Mouse (Mus musculus): Measurements from ENCODE around the gene Chrng.
A peak's percentile ranks its signal among the peaks of the same experiment; 100 is the strongest.

Chrng gene

DNA sequence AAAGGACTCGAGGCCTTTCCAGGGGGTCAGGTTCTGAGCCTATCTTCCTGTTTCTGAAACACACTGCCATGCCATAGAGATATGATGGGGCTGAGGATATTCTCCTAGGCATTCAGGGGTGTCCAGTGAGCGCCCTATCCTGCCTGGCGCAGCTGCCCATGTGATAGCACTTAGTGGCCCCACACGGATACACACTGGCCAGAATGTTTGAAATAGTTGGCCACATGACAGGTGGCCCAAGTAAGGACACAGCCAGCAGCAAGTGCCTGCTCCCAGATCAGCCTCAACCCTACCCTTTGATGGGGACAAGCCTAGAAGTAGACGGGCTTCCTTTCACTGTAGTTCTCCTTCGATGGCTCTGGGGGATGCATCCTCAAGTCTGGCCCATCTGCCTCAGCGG lies at the start of gene Chrng:
Chrng (plus strand) TSS at position 193 of the 400 bp plus-strand sequence.
- no peak for DNase-seq

DNA sequence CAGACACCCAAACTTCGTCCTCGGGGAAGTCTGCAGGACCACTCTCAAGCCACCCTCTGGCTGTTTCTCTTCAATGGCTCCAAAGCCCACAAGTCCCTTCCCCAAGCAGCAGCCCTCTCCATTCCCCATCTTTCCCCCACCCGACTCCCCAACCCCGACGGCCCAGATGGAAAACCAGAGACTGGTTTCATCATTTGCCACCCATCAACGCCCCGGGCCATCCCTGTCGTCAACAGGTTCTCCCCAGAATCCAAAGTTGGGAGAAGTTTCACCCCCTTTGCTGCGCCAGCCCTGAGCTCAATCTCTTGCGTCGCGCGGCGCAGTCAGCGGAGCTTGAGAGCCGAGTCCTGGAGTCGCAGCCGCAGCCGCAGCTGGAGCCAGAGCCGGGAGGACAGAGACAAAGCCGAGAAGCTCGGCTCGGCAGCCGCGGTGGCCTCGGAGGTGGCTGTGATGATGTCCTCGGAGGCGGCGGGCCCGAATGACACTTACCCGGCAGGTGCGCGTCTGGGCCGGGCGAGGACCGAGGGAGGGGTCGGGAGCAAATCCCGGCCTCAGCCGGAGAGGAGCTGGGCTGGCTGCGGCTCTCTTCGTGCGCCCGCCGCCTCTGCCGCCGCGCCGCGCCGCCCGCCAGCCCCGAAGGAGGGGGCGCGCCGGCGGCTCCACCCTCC lies 48.8 kb upstream of the Chrng start:
- no peak for DNase-seq

- no peak for DNase-seq
These were observed 48.3 kb upstream of the Chrng start, which contains the start of gene Ecel1 for GRCm38 (mm10) chr1:87156199-87156587. Gene Ecel1, minus strand, starts transcription at chr1:87156521.

DNA sequence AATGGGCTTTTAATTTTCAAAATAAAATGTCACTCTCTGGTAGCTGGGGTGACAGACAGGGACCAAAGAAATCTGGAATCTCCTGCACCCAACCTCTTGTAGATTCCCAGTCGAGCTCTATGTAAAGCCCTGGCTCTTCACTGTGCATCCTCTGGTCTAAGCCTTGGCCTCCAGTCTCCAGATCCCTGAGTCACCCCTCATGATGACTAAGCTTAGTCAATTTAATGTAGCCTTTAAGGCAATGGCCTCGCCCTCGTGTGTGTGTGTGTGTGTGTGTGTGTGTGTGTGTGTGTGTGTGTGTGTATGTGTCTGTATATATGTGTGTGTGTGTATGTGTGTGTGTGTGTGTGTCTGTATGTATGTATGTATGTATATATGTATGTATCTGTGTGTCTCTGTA lies 45.1 kb upstream of the Chrng start:
- DNase-seq: no peak

- DNase-seq: no peak
These were observed 40.2 kb upstream of the Chrng start for GRCm38 (mm10) chr1:87164164-87164795.

DNA sequence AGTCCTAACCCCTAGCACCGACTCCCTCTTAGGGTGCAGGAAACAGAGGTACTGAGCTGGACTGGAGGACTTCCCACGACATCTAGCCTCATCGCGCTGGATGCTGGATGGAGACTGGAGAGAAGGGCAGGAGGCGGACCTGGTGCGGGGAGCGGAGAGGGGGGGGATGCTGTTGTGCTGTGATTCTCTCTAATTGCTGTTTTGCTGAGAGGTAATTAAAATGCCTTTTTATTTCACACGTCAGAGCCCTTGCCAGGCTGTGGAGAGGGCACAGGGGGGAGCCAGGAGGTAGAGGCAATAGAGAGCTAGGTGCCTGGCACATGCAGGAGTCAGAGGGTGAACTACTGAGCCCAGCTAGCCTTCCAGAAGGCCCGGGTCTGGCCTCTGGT lies 39.7 kb upstream of the Chrng start:
- no peak for DNase-seq

- DNase-seq: no peak
These were observed 34.0 kb upstream of the Chrng start for GRCm38 (mm10) chr1:87170458-87170857.

DNA sequence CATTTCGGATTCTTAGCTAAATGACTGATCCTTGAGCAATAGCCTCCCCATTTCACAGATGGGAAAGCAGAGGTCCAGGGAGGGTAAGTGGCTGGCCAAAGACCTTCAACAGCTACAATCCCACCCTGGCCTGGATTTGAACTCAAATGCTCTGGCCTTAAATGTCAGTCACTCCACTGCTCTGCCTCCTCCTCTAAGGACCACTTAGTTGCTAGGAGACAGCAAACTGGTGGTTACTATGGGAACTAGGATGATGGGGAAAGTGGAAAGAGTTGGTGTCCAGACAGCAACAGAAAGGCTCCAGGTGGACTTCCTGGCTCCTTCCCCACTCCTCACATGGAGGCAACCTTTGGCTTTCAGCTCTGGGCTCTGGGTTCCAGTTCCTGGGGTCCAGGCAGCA lies 33.1 kb upstream of the Chrng start:
- no peak for DNase-seq

GRCm38 (mm10) chr1:87172316-87172715 lies 32.1 kb upstream of the Chrng start:
- no peak for DNase-seq

DNA sequence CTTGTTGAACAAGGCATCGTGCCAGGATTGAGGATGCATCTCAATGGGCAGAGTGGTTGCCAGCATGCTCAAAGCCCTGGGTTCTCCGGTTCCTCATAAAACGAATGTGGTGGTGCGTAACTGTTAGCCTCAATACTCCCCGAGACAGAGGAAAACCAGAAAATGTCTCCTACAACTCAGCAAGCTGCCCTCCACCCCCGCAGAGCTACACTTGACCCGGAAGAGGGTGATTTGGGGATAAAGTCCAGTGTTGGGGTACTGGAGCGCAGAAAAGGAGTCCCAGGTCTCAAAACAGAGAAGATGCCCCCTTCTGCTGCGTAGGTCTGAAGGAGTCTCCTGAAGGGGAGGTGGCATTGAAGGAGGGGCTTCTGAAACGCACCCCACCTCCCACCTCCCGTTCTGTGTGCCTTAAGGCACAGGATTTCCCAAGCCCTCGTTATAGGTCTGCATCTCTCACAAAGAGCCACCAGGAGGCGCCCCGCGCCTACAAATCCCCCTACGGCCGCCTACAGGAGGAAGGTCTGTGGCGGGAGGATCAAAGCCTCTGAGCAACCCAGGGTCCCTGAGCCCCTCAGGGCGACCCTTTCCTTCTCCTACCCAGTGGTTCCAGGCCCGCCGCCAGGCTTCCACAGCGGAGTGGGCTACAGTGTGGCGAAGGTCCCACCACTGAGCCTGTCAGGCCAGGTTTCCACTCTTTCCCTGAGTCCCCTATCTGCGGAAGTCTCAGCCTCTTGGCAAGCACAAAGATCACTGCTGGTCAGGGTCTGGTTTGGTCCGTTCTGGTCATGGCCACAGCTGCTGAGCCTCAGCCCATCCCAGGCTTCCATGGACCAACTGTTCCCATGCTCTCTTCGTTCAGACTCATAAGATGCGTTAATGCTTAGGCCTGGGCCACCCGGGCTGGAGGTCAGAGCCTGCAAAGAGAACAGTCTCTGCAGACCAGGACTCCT lies 30.2 kb upstream of the Chrng start:
- DNase-seq: peak; percentile 76

- no peak for DNase-seq
These were observed 28.6 kb upstream of the Chrng start for GRCm38 (mm10) chr1:87175852-87176292.

- DNase-seq: no peak
These were observed 23.6 kb upstream of the Chrng start for GRCm38 (mm10) chr1:87180896-87181295.

DNA sequence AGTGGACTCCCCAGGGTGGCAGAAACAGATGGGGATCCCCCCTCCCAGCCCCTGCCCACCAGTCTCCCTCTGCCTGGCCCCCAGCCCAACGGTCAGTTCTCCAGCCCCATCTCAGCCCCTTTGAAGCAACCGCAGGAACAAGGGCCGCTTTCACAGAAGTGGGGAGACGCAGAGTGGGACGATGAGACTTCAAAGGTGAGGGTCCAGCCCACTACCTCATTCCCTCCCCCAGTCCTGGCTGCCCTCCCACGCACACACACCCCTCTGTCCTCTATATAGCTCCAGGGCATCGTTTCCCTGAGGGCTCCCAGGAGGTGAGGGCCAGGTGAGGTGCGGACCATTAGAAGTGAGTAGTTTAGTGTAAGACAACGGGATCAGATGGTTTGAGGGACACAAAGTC lies 21.4 kb upstream of the Chrng start, which contains the start of gene Prss56:
Prss56 (plus strand) TSS at position 301 of the 400 bp plus-strand sequence.
- no peak for DNase-seq

DNA sequence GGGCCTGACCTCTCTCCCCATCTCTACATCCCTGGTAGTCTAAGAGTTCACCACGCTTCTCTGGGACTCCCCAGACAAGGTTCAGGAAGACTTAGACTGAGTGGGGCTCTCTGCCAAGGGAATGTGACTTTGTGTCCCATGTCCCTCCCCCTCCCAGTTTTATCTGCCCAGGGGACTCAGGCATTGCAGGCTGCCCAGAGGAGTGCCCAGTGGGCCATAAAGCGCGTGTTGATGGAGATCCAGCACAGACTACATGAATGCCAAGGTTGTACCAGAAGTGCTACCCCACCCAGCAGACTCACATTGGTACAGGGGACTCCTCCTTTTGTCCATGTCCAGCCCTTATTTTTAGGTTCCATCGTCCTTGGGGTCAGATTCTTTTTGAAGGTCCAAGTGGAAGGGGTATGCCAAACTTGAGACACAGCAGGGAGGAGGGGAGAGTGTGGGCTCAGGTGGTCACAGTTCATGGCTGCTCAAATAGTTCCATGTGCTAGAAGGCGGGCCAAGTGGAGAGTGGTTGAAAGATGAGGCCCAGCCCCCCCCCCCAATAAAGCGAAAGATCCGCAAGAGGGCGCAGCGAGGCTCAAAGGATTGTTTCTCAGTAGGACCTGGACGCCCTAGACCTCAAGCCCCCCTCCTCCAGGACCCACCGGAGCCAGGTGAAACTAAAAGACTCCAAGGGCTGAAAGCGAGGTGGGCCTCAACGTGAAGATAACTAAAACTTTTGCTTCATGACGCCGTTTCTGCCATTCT lies 20.3 kb upstream of the Chrng start:
- no peak for DNase-seq

- DNase-seq: peak; percentile 76
These were observed 19.7 kb upstream of the Chrng start for GRCm38 (mm10) chr1:87184751-87185139.

DNA sequence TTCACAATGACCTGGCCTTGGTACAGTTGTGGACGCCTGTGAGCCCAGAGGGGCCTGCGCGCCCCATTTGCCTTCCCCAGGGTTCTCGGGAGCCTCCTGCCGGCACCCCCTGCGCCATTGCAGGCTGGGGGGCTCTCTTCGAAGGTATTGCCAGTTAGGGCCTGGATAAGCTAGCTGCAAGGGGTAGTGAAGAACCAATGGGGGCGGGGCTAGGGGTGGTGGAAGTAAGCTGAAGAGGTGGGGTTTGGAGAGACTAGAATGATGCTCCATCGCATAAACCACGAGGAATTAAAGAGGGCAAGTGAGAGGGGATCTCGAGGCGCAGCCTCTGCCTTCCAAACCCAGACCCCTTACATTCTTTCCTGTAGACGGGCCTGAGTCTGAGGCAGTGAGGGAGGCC lies 18.9 kb upstream of the Chrng start:
- DNase-seq: peak; percentile 31

DNA sequence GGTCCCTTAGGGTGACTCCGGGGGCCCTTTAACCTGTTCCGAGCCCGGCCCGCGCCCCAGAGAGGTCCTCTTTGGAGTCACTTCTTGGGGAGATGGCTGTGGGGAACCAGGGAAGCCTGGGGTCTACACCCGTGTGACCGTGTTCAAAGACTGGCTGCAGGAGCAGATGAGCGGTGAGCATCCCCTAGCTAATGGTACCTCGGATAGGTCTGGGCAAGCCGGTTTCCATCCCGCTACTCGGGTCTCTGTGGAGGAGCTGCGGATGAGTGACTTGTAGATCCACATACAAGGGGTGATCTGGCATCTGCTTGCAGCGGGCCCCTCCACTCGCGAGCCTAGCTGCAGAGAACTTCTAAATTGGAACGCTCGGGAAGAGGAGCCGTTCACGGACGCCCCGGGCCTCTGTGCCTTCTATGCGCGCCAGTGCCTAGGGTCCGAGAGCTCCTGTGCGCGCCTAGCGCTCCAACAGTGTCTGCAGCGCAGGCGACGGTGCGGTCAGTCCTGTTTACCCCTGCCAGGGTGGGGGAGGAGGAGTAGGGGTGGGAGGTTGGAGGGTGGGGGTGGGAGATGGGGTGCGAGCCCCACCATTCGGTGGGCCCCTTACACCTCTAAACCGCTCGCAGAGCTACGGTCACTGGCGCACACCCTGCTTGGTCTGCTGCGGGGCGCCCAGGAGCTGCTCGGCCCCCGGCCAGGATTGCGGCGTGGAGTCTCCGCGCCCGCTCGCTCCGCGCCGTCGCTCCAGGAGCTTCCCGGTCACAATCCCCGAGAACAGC lies 18.0 kb upstream of the Chrng start:
- DNase-seq: no peak

DNA sequence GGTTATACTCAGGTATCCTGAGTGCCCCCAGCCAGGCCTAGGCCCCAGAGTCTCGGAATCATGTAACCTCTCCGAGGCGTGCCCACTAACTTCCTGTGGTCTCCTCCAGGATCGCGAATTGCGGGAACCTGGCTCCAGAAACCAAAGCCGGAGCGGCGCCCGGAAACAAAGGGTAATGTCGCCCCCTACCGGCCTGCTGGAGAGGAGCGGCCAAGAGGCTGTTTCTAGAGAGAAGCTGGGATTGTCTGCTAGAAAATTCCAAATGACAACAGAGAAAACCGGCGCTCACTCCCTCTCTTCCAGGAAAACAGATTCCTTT lies 17.5 kb upstream of the Chrng start:
- peak; percentile 52 for DNase-seq

DNA sequence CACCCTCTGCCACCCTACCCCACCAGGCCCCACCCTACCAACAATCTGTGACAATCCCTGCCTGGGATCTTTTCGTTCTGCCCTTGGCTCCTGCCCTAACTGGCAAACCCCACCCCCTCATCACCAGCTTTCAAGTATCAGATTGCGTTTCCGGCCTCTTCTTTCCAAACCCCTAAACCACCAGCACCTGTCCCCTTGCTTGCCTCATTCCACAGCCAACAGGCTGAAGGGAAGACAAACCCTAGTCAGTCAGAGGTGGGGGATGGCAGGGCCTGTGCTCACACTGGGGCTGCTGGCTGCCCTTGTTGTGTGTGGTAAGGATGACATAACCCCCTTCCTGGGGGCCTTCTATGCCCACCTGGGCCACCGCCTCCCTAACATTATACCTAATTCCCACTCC lies 14.0 kb upstream of the Chrng start, which contains the start of gene Chrnd:
Chrnd (plus strand) TSS at position 179 of the 400 bp plus-strand sequence.
- DNase-seq: no peak

DNA sequence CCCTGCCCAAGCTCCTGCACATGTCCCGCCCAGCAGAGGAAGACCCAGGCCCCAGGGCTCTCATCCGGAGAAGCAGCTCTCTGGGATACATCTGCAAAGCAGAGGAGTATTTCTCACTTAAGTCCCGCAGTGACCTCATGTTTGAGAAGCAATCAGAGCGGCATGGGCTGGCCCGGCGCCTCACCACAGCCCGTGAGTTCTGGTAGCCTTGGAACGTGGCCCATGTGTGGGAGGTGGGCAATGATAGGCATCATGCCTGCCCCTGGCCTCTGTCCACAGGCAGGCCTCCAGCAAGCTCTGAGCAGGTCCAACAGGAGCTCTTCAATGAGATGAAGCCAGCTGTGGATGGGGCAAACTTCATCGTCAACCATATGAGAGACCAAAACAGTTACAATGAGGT lies 7.2 kb upstream of the Chrng start:
- DNase-seq: no peak

- DNase-seq: no peak
These were observed 6.1 kb upstream of the Chrng start for GRCm38 (mm10) chr1:87198119-87199065.

All from thymus, postnatal 14 days (tissue).